Mouse (Mus musculus) liver, embryonic 14.5 days (tissue): ENCODE data around the gene Pcsk5.

Source experiments
- CTCF ChIP-seq: IDR thresholded peaks from 2 replicates; pipeline ENCODE4 v1.5.1; 2016; ENCODE audit warnings: antibody characterized with exemption, low read depth, control low read depth
- EP300 ChIP-seq: IDR thresholded peaks from 2 replicates; pipeline ENCODE4 v1.6.1; 2016; ENCODE audit warnings: antibody characterized with exemption, low read depth

DNA sequence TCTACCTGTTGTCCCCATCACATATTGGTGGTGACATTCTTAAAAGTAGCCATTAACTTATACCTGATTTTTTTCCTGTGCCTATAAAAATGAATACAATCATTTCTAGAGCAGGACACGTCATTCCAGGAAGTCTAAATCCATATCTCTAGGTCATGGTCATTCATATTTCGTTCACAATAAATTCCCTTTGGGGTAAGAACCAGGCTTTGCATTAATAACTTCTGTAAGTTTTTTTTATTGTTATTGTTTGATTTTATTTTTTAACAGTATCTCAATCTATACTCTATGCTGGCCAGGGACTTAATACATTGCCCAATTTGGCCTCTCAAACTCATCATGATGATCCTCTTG is 408.9 kb downstream of the Pcsk5 start:
- no peak for TF ChIP-seq CTCF
- no peak for TF ChIP-seq EP300
